Mouse (Mus musculus): ENCODE measurements around the gene Mettl26. TPM values are rescaled to one million over a fixed set of nuclear protein-coding genes. Genes with fewer than 3 reads are reported as not detected.

Mettl26 gene
- polyA plus RNA-seq, 1 experiment from 2014 or later = 70.5 TPM

DNA sequence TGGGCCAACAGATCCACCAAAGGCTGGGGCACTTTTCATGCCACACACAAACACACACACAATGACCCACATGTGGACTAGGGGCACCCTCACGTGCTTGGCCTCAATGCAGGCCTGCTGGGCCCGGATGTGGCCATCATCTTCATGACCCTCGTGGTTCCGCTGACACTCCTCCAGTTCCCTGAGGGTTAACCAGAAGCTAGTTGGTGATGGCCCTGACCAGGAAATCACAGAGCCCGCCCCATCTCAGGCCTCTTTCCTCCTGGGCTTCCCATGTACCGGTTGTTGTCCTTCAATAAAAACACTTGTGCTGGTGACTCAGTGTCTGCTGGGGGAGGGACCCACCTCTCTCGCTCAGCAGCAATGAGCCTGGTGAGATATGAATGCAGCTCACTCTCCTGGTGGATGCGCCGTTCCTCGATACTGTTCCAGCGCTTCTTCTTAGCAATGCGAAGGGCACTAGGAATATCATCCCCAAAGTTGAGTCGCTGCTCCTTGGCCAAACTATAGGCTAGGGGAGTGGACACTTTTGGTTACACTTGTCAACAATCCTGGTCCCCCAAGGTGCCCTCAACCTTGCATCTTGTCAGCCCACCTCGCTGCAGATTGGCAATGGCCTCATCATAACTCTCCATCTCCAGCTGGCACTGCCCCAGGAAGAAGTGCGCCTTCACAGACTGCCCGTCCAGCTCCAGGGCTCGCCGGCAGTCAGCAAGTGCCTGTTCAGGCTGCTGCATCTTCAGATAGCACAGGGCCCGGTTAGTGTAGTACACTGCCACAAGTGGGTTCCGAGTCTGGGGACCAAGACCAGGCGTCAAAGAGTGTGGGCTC is 43.2 kb upstream of the Mettl26 start:
- 63% methylated on average over 21 of the region's 21 CpGs for WGBS
- peak overlapping the region; percentile 80 for H3K4me3 ChIP-seq
- H3K27ac ChIP-seq = peak overlapping the region; percentile 96
- no peaks in the 10 kb centered on the region for H3K27me3 ChIP-seq (replicated peaks)
- H3K4me2 ChIP-seq = peak overlapping the region; percentile 95
- no peak for ATAC-seq (replicated peaks)
- no peaks in the 10 kb centered on the region for H3K9me3 ChIP-seq
- peaks cover 84% of the 10 kb centered on the region for H3K4me1 ChIP-seq
- H3K36me3 ChIP-seq (replicated peaks) = 0 out of 2 replicates have a peak, but pooled peaks cover 30% of the 10 kb centered on the region
- peak overlapping the region; percentile 77 for H3K9ac ChIP-seq

DNA sequence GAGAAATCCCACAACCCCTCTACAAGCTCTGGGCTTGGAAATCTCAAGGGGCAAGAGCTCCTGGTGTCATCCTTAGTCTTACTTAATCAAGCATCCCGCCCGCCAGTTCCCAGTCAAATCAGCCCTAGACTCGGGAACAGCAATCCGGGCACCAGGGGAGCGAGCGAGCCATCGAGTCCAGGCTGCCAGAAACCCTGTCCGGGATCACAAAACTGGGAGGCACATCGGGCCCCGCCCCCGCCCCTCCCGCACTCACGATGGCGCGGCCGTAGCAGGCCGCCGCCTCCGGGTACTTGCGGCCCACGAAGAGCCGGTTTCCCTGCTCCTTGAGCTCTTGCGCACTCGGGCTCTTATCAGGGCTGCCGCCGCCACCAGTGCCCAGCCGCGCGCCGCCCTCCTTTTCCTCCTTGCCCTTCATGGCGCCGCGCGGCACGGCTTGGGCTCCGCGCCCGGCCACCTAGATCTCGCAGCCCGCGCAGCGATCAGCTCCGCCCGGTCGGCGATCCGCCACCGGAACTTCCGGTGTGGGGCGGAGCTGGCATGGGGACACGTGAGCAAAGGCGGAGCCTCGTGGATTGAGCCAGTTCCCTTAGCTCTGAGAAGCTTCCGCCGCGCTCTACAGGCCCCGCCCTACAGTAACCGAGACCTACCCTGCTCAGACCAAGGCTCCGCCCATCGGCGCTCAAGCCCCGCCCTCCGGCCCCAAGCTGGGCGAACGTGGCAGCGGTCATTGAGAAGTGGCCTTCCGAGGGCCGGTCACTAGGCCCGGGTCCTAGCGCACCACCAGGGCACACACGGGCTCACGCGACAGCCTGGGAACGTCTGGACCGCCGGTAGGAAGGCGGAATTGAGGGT is 42.2 kb upstream of the Mettl26 start:
- Histone ChIP-seq H3K9me3 (no peaks in the 10 kb centered on the region), H3K36me3 (replicated peaks) (0 out of 2 replicates have a peak, but pooled peaks cover 21% of the 10 kb centered on the region), H3K4me1 (peaks cover 84% of the 10 kb centered on the region), H3K27me3 (replicated peaks) (no peaks in the 10 kb centered on the region), H3K9ac (peak overlapping the region; percentile 77), H3K27ac (peak overlapping the region; percentile 96), H3K4me3 (peak overlapping the region; percentile 80), H3K4me2 (peak overlapping the region; percentile 95)
- under 1% methylated on average over 76 of the region's 77 CpGs for WGBS
- peak; percentile 91 for ATAC-seq (replicated peaks)

DNA sequence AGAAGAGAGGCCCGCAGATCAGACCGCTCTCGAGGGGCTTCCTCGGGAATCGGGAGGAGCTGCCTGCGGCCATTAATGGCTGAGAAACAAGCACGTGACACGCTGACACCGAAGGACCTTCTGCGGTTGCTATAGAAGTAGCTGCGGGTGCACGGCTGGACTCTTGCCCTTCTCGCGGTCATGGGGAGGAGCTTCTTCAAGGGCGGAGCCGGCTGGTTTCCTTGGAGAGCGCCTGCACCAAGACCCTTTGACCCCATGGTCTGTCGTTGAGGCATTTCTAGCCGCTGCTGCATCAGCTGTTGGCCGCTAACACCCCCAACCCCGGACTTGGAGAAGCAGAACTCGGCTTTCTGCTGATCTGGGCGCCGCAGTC is 41.6 kb upstream of the Mettl26 start, which contains the start of gene Stub1:
TSS of gene Stub1 (minus strand) at position 114 of the 373 bp plus-strand sequence.
- no peaks in the 10 kb centered on the region for H3K9me3 ChIP-seq
- H3K4me3 ChIP-seq = peak within 1 kb of the TSS; percentile 80
- H3K4me1 ChIP-seq = peaks cover 84% of the 10 kb centered on the region
- WGBS = under 1% methylated on average over 24 of the region's 24 CpGs
- H3K27me3 ChIP-seq (replicated peaks) = no peaks in the 10 kb centered on the region
- H3K36me3 ChIP-seq (replicated peaks) = 0 out of 2 replicates have a peak, but pooled peaks cover 19% of the 10 kb centered on the region
- H3K4me2 ChIP-seq = peak within 1 kb of the TSS; percentile 95
- peak; percentile 41 for ATAC-seq (replicated peaks)
- peak within 1 kb of the TSS; percentile 96 for H3K27ac ChIP-seq
- peak within 1 kb of the TSS; percentile 77 for H3K9ac ChIP-seq

DNA sequence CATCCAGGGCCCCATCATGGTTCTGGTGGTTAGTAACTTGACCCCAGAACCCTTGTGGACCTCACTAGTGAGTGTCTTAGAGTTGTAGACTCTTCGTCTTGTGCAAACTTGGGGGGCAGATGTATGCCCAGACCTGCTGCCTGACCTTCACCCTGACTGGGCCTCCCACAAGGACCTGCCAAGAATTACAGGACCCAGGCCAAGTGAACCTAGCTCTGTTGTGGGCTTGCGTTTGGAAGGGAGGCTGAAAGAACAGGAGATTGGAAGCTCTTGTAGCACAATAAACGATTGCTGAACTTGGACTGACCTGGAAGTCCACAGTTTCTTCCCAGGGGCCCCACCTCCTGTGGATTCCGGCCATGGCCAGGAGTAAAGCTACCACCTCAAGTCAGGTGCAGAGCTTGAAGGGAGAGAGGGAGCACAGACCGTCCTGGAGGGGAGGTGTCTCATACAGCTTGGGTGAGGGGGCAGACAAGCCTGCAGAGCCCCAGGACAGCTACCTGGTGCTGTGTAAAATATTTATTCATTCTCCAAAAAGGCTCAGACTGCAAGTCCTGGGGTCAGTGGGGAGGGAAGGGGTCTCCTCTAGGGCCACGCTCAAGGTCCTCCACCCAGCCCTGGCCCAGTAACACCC is 40.8 kb upstream of the Mettl26 start:
- peak overlapping the region; percentile 77 for H3K9ac ChIP-seq
- peak overlapping the region; percentile 80 for H3K4me3 ChIP-seq
- peak overlapping the region; percentile 95 for H3K4me2 ChIP-seq
- no peaks in the 10 kb centered on the region for H3K27me3 ChIP-seq (replicated peaks)
- 59% methylated on average over 6 of the region's 6 CpGs for WGBS
- H3K36me3 ChIP-seq (replicated peaks) = 0 out of 2 replicates have a peak, but pooled peaks cover 19% of the 10 kb centered on the region
- peaks cover 80% of the 10 kb centered on the region for H3K4me1 ChIP-seq
- ATAC-seq (replicated peaks) = no peak
- H3K27ac ChIP-seq = peak overlapping the region; percentile 96
- no peaks in the 10 kb centered on the region for H3K9me3 ChIP-seq

DNA sequence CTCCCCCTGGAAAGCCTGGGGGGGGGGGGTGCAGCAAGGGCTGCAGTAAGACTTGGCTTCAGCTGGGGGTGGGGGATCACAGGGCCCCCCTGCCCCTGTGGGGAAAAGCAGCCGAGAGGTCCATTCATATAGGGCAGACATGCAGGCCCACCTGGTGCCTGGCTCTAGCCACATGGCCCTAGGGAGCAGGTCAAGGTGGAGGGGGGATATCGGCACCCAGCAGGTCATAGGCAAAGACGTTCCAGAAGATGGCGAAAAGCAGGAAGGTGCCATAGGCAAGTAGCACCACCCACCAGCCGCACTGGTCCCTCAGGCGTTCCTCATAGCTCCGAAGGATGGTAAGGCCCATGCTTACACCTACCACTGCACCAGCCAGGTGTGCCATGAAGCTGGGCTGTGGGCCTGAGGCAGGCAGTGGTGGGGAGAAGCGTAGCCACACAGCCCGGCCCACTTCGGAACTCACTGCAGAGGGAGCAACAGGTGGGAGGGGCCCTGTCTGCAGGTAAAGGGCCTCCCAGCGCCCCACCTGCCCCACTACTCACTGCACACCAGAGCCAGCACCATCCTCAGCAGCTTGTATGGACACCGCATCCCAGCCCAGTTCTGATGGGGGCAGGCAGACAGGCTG is 40.2 kb upstream of the Mettl26 start:
- Histone ChIP-seq H3K4me3 (peak overlapping the region; percentile 80), H3K4me1 (peaks cover 75% of the 10 kb centered on the region)
- no peak for ATAC-seq (replicated peaks)

DNA sequence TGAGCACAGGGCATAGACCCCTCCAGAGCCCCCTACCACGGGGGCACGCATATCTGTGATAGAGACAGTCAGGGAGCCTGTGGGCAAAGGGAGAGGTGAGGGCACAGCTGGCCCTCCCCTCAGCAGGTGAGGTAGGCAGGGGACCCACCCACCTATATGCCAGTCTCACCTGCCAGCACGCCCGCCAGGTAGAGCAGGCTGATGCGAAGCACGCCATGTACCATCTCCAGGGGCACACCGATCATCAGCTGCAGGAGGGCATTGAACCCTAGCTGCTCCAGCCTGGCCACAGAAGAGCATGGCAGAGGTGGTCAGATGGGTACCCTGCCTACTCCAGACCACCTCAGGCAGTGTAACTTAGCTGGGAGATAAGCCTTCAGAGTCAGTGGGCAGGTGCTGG is 39.6 kb upstream of the Mettl26 start:
- Histone ChIP-seq H3K27me3 (replicated peaks) (no peaks in the 10 kb centered on the region), H3K27ac (no peak overlapping the region), H3K4me1 (peaks cover 69% of the 10 kb centered on the region), H3K9me3 (no peaks in the 10 kb centered on the region), H3K4me2 (peak overlapping the region; percentile 95; the same call in 1 of the 2 replicates), H3K4me3 (no peak overlapping the region), H3K9ac (0 out of 2 replicates have a peak overlapping the region, but pooled peaks have one; percentile 70), H3K36me3 (replicated peaks) (peaks cover 22% of the 10 kb centered on the region; the same call in 1 of the 2 replicates)
- 93% methylated on average over 7 of the region's 7 CpGs for WGBS
- ATAC-seq (replicated peaks) = no peak

More for the DNA sequence above, 40.2 kb upstream of the Mettl26 start:
- H3K27me3 ChIP-seq (replicated peaks) = no peaks in the 10 kb centered on the region
- H3K9ac ChIP-seq = peak overlapping the region; percentile 77; the same call in 1 of the 2 replicates
- H3K36me3 ChIP-seq (replicated peaks) = 0 out of 2 replicates have a peak, but pooled peaks cover 24% of the 10 kb centered on the region
- 0 out of 2 replicates have a peak overlapping the region, but pooled peaks have one; percentile 96 for H3K27ac ChIP-seq
- no peaks in the 10 kb centered on the region for H3K9me3 ChIP-seq
- 89% methylated on average over 12 of the region's 12 CpGs for WGBS
- peak overlapping the region; percentile 95 for H3K4me2 ChIP-seq

DNA sequence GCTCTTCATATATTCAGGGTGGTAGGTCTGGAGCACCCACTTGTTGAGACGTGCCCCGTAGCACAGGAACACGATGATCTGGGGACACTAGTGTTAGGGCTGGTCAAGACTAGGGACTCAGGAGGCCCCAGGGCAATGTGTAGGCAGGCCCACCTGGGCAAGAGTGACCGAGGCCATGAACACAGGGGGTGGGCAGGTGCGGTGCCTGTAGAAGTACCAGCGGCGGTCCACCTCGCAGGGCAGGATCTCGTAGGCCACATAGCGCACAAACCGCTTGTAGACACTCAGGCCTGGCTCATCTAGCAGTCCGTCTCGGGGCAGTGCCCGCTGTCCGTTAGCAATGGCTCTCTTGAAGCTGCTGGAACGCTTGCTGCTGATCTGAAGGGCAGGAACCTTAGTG is 39.1 kb upstream of the Mettl26 start:
- H3K4me3 ChIP-seq = peak overlapping the region; percentile 48
- H3K4me1 ChIP-seq = peaks cover 64% of the 10 kb centered on the region
- H3K36me3 ChIP-seq (replicated peaks) = peaks cover 22% of the 10 kb centered on the region
- ATAC-seq (replicated peaks) = no peak
- 94% methylated on average over 16 of the region's 16 CpGs for WGBS
- peak overlapping the region; percentile 80 for H3K4me2 ChIP-seq
- peak overlapping the region; percentile 70; the same call in 1 of the 2 replicates for H3K9ac ChIP-seq
- H3K9me3 ChIP-seq = no peaks in the 10 kb centered on the region
- H3K27ac ChIP-seq = no peak overlapping the region
- H3K27me3 ChIP-seq (replicated peaks) = no peaks in the 10 kb centered on the region

DNA sequence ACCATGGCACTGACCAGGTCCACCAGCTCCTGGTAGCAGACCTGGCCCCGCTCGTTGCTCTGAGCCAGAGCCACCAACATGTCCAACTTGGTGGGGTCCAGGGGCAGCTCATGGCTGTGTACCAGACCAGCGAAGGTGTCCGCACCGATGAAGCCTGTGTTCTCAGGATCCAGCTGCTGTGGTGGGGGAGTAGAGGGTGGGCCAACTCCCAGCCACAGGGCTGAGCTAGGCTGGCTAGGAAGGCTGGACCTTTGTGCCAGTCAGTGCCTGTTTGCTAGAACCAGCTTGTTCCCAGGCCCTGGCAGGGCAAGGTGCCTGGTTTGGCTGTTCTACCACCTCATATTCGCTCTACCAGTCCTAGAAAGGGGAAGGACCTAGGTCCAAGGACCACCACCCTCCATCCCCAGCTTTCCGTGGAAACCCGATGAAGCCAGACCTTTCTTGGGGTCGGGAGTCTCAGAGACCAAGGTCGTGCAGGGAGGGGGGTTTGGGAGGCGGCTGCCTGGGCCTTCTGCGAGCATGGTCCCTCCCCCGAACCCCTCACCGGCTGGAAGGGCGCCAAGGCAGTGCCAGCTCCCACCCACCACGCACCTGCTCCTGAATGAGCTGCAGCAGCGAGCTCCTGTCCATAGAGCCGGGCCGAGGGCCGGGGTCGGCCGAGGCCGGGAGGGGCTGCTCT is 38.3 kb upstream of the Mettl26 start:
- peak overlapping the region; percentile 48 for H3K4me3 ChIP-seq
- peak overlapping the region; percentile 82 for H3K27ac ChIP-seq
- H3K4me2 ChIP-seq = peak overlapping the region; percentile 80
- H3K9me3 ChIP-seq = no peaks in the 10 kb centered on the region
- H3K36me3 ChIP-seq (replicated peaks) = peaks cover 22% of the 10 kb centered on the region
- peaks cover 56% of the 10 kb centered on the region for H3K4me1 ChIP-seq
- 20% methylated on average over 23 of the region's 23 CpGs for WGBS
- H3K9ac ChIP-seq = peak overlapping the region; percentile 70
- no peaks in the 10 kb centered on the region for H3K27me3 ChIP-seq (replicated peaks)
- no peak for ATAC-seq (replicated peaks)

DNA sequence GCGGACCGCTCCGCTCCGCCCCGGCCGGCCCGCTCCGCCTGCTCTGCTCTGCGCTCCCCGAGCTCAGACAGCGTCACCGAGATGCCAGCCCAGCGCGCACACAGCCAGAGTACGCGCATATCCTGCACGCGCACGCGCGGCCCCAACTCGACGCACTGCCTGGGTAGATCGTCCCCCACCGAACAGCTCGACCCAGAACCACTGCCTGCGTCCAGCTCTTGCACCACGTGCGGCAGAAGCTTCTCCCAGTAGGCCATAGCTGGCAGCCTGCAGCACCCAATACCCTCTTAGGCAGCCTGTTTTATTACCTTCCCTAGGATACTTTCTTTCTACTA is 37.8 kb upstream of the Mettl26 start, which contains the start of gene Rhbdl1:
TSS of gene Rhbdl1 (minus strand) at position 220 of the 335 bp plus-strand sequence.
- Histone ChIP-seq H3K4me2 (peak within 1 kb of the TSS; percentile 80), H3K9me3 (no peaks in the 10 kb centered on the region), H3K9ac (peak within 1 kb of the TSS; percentile 70), H3K4me3 (peak within 1 kb of the TSS; percentile 48), H3K27ac (peak within 1 kb of the TSS; percentile 82), H3K36me3 (replicated peaks) (peaks cover 27% of the 10 kb centered on the region), H3K4me1 (peaks cover 51% of the 10 kb centered on the region), H3K27me3 (replicated peaks) (no peaks in the 10 kb centered on the region)
- peak; percentile 32 for ATAC-seq (replicated peaks)
- under 1% methylated on average over 29 of the region's 29 CpGs for WGBS

DNA sequence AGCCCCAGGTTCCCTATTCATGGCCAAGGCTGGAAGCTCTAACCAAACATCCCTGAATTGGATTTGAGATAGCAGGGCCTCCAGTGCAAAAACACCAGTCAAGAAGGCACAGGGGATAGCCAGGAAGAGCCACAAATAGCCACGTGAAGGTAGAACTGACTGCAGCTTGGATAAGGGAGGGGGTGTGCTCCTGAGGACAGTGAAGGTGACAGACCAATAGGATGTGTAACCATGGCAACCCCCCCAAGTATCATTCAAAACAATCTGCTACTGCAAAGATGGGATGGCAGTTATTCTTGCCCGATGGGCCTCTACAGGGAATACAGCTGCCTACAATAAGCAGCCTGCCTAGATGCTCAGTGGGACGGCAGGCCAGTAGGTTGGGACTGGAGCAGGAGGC is 37.3 kb upstream of the Mettl26 start:
- ATAC-seq (replicated peaks) = no peak
- Histone ChIP-seq H3K9ac (peak overlapping the region; percentile 70), H3K9me3 (no peaks in the 10 kb centered on the region), H3K4me1 (peaks cover 49% of the 10 kb centered on the region), H3K4me3 (no peak overlapping the region; the same call in 1 of the 2 replicates), H3K4me2 (peak overlapping the region; percentile 80), H3K36me3 (replicated peaks) (peaks cover 29% of the 10 kb centered on the region), H3K27me3 (replicated peaks) (no peaks in the 10 kb centered on the region), H3K27ac (peak overlapping the region; percentile 82)
- 12% methylated on average over 3 of the region's 3 CpGs for WGBS

DNA sequence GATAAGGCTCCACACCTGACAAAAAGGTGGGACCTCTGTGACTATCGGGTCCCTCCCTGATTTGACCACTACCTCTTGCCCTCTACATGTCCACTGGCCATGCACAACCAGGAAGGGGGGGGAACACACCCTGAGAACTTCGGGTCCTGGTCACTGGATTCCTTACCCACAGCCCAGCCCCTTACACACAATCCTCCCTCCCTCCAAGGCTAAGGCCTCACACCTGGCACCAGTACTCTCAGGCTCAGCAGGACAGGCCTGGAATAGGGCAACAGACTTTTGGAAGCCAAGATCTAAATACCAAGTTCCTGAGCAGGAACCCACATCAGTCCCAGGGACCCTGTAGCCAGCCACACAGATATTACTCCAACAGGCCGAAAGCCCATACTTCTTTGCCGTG is 36.0 kb upstream of the Mettl26 start:
- H3K4me3 ChIP-seq = no peak overlapping the region
- WGBS = 93% methylated on average over 4 of the region's 4 CpGs
- H3K9ac ChIP-seq = no peak overlapping the region
- no peaks in the 10 kb centered on the region for H3K27me3 ChIP-seq (replicated peaks)
- peaks cover 29% of the 10 kb centered on the region for H3K36me3 ChIP-seq (replicated peaks)
- H3K9me3 ChIP-seq = no peaks in the 10 kb centered on the region
- H3K4me2 ChIP-seq = no peak overlapping the region
- ATAC-seq (replicated peaks) = no peak
- H3K27ac ChIP-seq = no peak overlapping the region
- peaks cover 55% of the 10 kb centered on the region for H3K4me1 ChIP-seq
